Mouse (Mus musculus) midbrain, postnatal 0 days (tissue): Measurements from ENCODE around the gene Crocc2. TPM values are rescaled to one million over a fixed set of nuclear protein-coding genes. Genes with fewer than 3 reads are reported as not detected.

Experiments used
- ATAC-seq: fragments of 200-750 bp; cut with Nextera tagmentation; 2 replicates; pipeline ENCODE4 v1.8.0; 2017; ENCODE audit warnings: moderate number of reproducible peaks, mild to moderate bottlenecking, moderate TSS enrichment, moderate library complexity; ENCODE audit not compliant: low FRiP score
- DNase-seq: peaks from one replicate; pipeline ENCODE4 v3.0.0-alpha.2; 2015; ENCODE audit warnings: low spot score
- H3K27ac ChIP-seq: fragments of 300-500 bp; sonication (generic); 2 replicates; pipeline ENCODE4 v1.5.1; 2014; ENCODE audit warnings: low read depth, mild to moderate bottlenecking, low read length, mixed read lengths
- H3K27me3 ChIP-seq: fragments of 300-500 bp; sonication (generic); 2 replicates; pipeline ENCODE4 v1.6.1; 2014; ENCODE audit warnings: low read length, control low read depth, mixed read lengths; ENCODE audit not compliant: insufficient read depth
- H3K36me3 ChIP-seq: fragments of 300-500 bp; sonication (generic); 2 replicates; pipeline ENCODE4 v1.6.1; 2014; ENCODE audit warnings: low read length, control low read depth, mixed read lengths; ENCODE audit not compliant: insufficient read depth
- H3K4me1 ChIP-seq: fragments of 300-500 bp; sonication (generic); 2 replicates; pipeline ENCODE4 v1.6.1; 2014; ENCODE audit warnings: mild to moderate bottlenecking, control low read depth, antibody characterized with exemption, low read length, mixed read lengths; ENCODE audit not compliant: insufficient read depth
- H3K4me2 ChIP-seq: fragments of 300-500 bp; sonication (generic); 2 replicates; pipeline ENCODE4 v1.6.1; 2014; ENCODE audit warnings: low read depth, mild to moderate bottlenecking, low read length, mixed read lengths; ENCODE audit not compliant: poor library complexity, severe bottlenecking
- H3K4me3 ChIP-seq: fragments of 300-500 bp; sonication (generic); 2 replicates; pipeline ENCODE4 v1.5.1; 2014; ENCODE audit warnings: low read depth, mild to moderate bottlenecking, low read length, moderate library complexity
- H3K9ac ChIP-seq: fragments of 300-500 bp; sonication (generic); replicated peaks from 2 replicates; pipeline ENCODE4 v1.6.1; 2014; ENCODE audit warnings: mild to moderate bottlenecking, low read length, moderate library complexity, mixed read lengths; ENCODE audit not compliant: poor library complexity, severe bottlenecking
- H3K9me3 ChIP-seq: fragments of 300-500 bp; sonication (generic); 2 replicates; pipeline ENCODE4 v1.6.1; 2016; ENCODE audit warnings: low read length, control low read depth
- CTCF ChIP-seq: IDR thresholded peaks from 2 replicates; pipeline ENCODE4 v1.5.1; 2016; ENCODE audit warnings: antibody characterized with exemption, mild to moderate bottlenecking
- WGBS: fragments of 180-500 bp; shearing (Covaris S2); extraction: QIAGEN DNeasy Blood & Tissue Kit; methylation state at CpG from one replicate; pipeline ENCODE4 v1.1.7; 2014; 5-methylcytosine and 5-hydroxymethylcytosine counted together
- polyA plus RNA-seq: library from polyadenylated mRNA; unstranded; fragments of >200 nt; fragmentation: Nextera tagmentation; extraction: Ambion mirVana; gene quantifications from 2 replicates; pipeline ENCODE4 v1.2.1, GENCODE M21; 2015
- total RNA-seq: library from RNA; depleted of rRNA; stranded (reverse); fragments of >200 nt; gene quantifications from 2 replicates; pipeline ENCODE4 v1.2.3, GENCODE M21; 2014; rRNA removed

Gene Crocc2
- total RNA-seq (1.2 and 1.4 TPM in 2 replicates), polyA plus RNA-seq (0.54 and 0.84 TPM in 2 replicates)

- Histone ChIP-seq H3K27me3 (no peaks in the 10 kb centered on the region), H3K9ac (no peak within 1 kb of the TSS), H3K27ac (no peak within 1 kb of the TSS), H3K4me3 (no peak within 1 kb of the TSS), H3K4me1 (no peaks in the 10 kb centered on the region), H3K4me2 (no peak within 1 kb of the TSS), H3K36me3 (no peaks in the 10 kb centered on the region), H3K9me3 (no peaks in the 10 kb centered on the region)
- no peak for TF ChIP-seq CTCF
- peak; percentile 17 for DNase-seq
- WGBS = 30% methylated on average over 10 of the region's 10 CpGs
- peak; percentile 39; the same call in 1 of the 2 replicates for ATAC-seq
Measured at GRCm38 (mm10) chr1:93168295-93168775, at the start of gene Crocc2. Gene Crocc2, plus strand, starts transcription at chr1:93168725.

GRCm38 (mm10) chr1:93118816-93119215 is 49.7 kb upstream of the Crocc2 start:
- no peaks in the 10 kb centered on the region for H3K36me3 ChIP-seq
- no peak overlapping the region for H3K9ac ChIP-seq
- ATAC-seq (no peak), DNase-seq (no peak)
- H3K4me3 ChIP-seq = no peak overlapping the region
- H3K4me2 ChIP-seq = no peak overlapping the region
- TF ChIP-seq CTCF = no peak
- no peak overlapping the region for H3K27ac ChIP-seq
- H3K9me3 ChIP-seq = no peaks in the 10 kb centered on the region
- H3K4me1 ChIP-seq = no peaks in the 10 kb centered on the region
- WGBS = 34% methylated on average over 4 of the region's 4 CpGs
- H3K27me3 ChIP-seq = no peaks in the 10 kb centered on the region

- WGBS = 85% methylated on average over 11 of the region's 11 CpGs
- no peaks in the 10 kb centered on the region for H3K9me3 ChIP-seq
- no peak for TF ChIP-seq CTCF
Measured at GRCm38 (mm10) chr1:93123179-93123854, 45.2 kb upstream of the Crocc2 start.

GRCm38 (mm10) chr1:93124066-93124465 is 44.5 kb upstream of the Crocc2 start:
- no peak for TF ChIP-seq CTCF
- no peak overlapping the region for H3K9ac ChIP-seq

More at GRCm38 (mm10) chr1:93123179-93123854, 45.2 kb upstream of the Crocc2 start:
- no peaks in the 10 kb centered on the region for H3K27me3 ChIP-seq
- no peak for ATAC-seq
- no peak overlapping the region for H3K27ac ChIP-seq
- no peak overlapping the region for H3K9ac ChIP-seq
- H3K4me3 ChIP-seq = no peak overlapping the region
- no peaks in the 10 kb centered on the region for H3K4me1 ChIP-seq
- no peak for DNase-seq
- no peak overlapping the region for H3K4me2 ChIP-seq
- no peaks in the 10 kb centered on the region for H3K36me3 ChIP-seq

GRCm38 (mm10) chr1:93125256-93125655 is 43.3 kb upstream of the Crocc2 start:
- DNase-seq = peak; percentile 7

More at GRCm38 (mm10) chr1:93124066-93124465, 44.5 kb upstream of the Crocc2 start:
- no peak overlapping the region for H3K27ac ChIP-seq
- no peaks in the 10 kb centered on the region for H3K9me3 ChIP-seq
- ATAC-seq (no peak), DNase-seq (no peak)
- no peaks in the 10 kb centered on the region for H3K4me1 ChIP-seq
- no peak overlapping the region for H3K4me3 ChIP-seq
- no peak overlapping the region for H3K4me2 ChIP-seq
- no peaks in the 10 kb centered on the region for H3K36me3 ChIP-seq
- H3K27me3 ChIP-seq = no peaks in the 10 kb centered on the region
- 80% methylated on average over 8 of the region's 8 CpGs for WGBS

GRCm38 (mm10) chr1:93128209-93128608 is 40.3 kb upstream of the Crocc2 start:
- WGBS = 84% methylated on average over 8 of the region's 8 CpGs

More at GRCm38 (mm10) chr1:93125256-93125655, 43.3 kb upstream of the Crocc2 start:
- TF ChIP-seq CTCF = peak; percentile 38; the same call in 1 of the 2 replicates
- no peaks in the 10 kb centered on the region for H3K9me3 ChIP-seq
- no peak for ATAC-seq
- H3K27me3 ChIP-seq = no peaks in the 10 kb centered on the region
- no peak overlapping the region for H3K4me2 ChIP-seq
- H3K4me1 ChIP-seq = no peaks in the 10 kb centered on the region
- H3K36me3 ChIP-seq = no peaks in the 10 kb centered on the region
- H3K27ac ChIP-seq = no peak overlapping the region
- H3K9ac ChIP-seq = no peak overlapping the region
- WGBS = 69% methylated on average over 5 of the region's 5 CpGs
- H3K4me3 ChIP-seq = no peak overlapping the region

More at GRCm38 (mm10) chr1:93128209-93128608, 40.3 kb upstream of the Crocc2 start:
- no peak overlapping the region for H3K9ac ChIP-seq
- H3K4me1 ChIP-seq = no peaks in the 10 kb centered on the region
- TF ChIP-seq CTCF = no peak
- H3K4me2 ChIP-seq = no peak overlapping the region
- H3K36me3 ChIP-seq = no peaks in the 10 kb centered on the region
- H3K9me3 ChIP-seq = no peaks in the 10 kb centered on the region
- no peaks in the 10 kb centered on the region for H3K27me3 ChIP-seq
- DNase-seq (no peak), ATAC-seq (no peak)
- no peak overlapping the region for H3K4me3 ChIP-seq
- no peak overlapping the region for H3K27ac ChIP-seq
